Mouse (Mus musculus) cerebellum, adult 9-10 months (tissue): ENCODE measurements around the gene Ska2.

Source experiments
- DNase-seq: peaks from one replicate; pipeline ENCODE4 v3.0.0; 2022

The Ska2 gene

DNA sequence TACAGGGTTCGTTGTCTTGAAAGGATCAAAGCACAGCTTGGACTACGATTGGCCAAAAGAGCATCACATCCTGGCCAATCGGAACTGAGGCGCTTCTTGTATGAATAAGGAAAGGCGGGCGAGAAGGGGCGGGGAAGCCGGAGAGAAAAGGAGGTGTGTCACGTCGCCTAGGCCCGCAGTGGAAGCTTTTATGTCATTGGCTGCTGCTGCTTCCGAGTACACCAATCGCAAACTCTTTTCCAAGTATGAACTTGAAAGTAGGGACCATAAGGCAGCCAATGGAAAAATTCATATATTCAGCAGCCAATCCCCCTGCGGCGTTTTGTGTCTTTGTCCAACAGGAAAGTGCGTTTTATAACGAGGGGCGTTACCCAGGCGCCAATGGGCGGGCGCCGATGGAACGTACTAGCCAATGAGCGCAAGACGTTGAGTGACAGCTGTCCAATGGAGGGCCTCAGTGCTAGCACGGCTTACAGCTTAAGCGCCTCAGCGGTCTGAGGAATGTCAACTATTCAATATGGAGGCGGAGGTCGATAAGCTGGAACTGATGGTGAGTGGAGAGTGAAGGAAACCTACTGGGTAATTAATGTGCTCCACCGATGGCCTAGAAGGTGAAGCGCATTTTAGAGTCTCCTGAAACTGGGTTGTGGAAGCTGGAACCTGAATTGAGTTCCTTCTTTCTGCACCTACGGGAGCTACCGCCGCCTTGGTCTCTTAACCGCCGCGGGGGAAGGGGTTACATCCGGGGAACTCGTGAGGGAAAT is at the start of gene Ska2:
Gene Ska2 (plus strand): TSS at position 480 of the 764 bp plus-strand sequence.
- peak; percentile 100 for DNase-seq

DNA sequence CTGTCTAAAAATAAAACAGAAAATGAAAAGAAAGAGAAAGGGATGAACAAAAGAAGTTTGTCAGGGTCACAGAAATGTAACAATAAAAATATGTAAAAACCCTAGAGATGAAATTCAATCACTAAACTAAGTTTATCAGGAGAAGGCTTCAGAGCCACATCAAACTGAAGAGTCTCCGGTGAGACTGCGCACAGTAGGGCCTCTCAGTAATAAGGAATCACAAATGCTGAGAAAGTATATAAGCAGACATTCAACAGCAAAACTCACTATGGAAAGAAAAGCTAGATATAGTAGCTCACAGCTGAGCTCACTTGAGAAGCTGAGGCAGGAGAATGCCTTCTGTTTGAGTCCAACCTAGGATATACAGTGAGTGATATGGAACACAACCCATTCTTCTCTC is 48.6 kb upstream of the Ska2 start:
- DNase-seq, result no peak

DNA sequence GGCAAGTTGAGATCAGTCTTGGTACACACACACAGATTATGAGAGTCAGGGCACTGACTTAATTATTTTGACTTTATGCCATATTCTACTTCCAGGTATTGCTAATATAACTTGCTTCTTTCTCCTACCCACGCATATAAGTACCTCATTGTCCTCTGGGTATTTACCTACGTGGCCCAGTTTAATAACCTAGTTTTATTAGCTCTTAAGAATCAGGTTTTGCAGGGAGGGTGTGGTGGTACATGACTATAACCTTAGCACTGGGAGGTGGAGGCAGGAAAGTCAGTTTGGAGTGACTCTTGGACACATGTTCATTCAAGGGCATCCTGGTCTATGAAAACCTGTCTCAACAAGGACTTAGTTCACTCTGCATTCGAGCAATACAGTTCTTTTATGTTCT is 46.9 kb upstream of the Ska2 start:
- no peak for DNase-seq

DNA sequence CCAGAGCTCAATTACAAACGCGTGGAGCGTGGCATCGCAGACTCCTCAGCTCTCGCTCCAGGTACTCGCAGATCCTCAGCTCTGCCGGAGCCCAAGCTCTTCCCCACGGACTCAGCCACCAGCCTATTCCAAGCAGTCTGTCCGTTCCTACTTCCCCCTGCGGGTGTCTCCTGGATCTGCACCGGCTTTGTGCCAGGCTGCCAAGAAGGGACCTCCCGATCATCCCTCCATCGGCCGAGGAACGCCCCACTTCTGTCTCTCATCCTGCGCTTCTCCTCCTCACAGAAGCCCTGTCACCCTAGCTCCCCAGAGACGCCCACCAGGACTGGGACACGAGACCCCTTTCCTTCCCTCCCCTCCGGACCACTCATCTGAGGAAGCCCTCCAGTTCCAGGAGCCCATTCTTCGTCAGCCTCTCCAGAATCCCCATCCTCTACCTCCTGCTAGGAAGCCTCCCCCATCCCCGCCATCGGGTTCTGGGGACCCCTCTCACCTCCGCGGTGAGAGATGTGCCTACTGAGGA is 35.6 kb upstream of the Ska2 start:
- DNase-seq, result peak; percentile 81

DNA sequence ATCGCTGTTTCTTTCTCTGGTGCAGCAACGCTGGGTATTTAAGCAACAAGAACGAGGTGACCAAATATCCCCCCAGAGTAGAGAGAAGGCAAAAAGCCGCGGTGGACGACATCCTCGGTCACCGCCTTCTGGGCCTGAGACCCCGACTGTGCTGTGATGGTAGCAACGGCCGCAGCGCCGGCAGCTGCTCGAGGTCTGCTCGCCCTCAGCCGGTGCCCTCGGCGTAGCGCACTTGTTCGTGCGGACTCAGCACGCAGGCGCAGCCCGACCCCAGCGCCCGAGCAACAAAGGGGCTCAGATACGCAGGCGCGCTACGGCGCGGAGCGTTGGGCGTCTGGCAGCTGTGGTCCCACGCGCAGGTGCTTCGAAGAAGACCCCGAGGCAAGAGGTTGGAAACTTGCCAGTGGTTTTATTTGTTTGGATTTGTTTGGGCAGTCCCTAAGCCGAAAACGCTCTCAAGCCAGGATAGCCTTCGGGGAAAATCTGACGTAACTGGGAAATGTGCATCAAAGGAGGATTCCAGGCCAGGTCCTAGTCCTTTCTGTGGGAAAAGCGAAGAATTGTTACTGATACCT is 35.1 kb upstream of the Ska2 start, which contains the start of gene Gdpd1:
Gene Gdpd1 (minus strand): TSS at position 197 of the 575 bp plus-strand sequence.
- DNase-seq, result peak; percentile 89

DNA sequence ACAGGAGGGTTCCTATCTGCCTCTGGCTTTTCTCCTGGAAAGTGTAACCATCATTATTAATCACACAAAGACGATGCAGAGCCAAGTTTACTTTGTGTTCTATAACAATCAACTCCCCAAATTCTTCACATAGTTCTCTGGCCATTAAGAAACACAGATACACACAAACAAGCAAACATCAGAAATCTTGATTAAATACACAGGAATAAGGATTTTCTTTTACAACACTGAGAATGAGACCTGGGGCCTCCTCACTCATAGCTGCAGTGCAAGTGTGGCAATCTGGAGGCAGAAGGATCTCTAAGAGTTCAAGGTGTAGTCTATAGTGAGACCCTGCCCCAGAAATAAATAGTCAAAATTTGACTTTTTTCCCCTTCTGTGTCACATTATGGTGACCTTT is 25.3 kb upstream of the Ska2 start:
- no peak for DNase-seq

DNA sequence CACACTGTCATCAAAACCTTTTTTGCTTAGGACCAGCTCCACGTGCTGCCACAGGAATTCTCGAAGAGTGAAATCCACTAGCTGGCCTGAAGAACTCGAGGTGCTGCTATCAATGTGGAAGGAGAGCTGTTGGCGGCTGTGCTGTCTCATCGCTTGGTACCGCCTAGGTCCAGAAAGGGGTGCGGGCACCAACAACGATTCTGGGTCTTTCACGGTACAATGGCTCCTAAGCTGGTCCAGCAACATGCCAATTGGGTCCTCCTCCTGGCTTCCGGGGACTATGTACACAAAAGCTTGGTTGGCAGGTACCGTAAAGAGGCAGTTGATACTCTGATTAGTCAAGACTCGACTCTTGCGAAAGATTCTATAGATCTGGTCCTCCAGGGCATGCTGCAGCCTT is 23.6 kb upstream of the Ska2 start:
- DNase-seq, result no peak

DNA sequence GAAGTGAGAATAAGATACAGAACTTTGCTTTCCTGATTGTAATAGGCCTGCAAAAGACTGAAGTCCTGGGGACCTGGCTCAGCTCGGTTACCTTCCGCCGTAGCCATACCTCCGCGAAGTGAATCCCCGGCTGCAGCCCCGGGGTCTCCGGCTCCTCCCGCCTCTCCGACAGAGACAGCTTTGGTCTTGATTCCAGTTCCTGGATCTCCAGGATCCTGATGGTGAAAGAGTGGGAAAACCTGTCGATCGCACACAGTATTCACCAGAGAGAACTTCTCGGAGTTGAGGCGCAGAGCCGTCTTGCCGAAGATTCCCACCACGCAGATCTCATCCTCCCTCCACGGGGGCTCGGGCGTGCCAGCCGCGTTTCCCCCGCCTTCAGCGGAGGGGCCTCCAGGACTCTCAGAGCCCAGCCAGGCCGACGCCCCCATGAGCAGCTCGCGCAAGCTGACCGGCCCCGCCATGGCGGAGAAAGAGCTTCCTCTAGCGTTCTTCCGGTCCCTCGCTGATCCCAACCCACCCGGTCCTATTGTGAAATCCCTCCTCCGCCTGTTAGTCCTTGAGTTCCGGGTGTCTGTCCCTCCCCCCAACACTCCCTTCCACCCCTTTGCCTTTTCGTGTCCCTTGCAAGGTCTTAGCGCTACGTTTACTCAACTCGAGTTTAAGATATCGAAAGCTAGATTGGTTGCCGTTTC is 22.6 kb upstream of the Ska2 start, which contains the start of gene Smg8:
Gene Smg8 (minus strand): TSS at position 485 of the 695 bp plus-strand sequence.
- peak; percentile 81 for DNase-seq

DNA sequence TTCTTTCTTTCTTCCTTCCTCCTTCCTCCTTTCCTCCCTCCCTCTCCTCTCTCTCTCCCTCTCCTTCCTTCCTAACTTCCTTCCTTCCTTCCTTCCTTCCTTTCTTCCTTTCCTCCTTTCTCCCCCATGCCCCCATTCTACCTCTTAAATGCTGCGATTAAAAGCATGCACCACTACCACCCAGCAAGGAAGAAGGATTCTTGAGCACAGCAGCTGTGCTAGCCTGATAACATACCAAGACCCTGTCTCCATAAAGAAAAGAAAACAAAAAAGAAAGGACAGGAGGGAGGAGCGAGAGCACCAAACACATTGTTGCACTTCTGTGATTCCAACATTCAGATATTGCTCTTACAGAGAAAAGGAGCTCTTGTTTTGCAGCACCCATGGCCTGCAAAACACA is 21.9 kb upstream of the Ska2 start:
- DNase-seq, result no peak

DNA sequence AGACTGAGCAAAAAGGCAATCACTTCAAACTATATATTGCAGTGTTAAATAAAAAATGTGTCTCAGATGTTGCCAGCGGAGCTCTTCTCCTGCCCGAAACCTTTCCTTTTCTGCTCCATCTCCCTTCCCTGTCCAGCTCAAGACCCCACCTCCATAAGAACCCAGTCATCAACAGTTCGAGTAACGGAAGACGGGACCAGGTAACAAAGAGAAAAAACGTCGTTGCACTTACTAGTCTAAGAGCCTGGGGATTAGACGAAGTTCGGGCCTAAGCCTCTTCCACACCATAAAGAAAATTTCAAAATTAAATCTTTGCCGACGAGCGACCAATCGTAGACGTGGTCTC is 652 bp upstream of the Ska2 start, which contains the start of gene Prr11:
Gene Prr11 (minus strand): TSS at position 300 of the 346 bp plus-strand sequence.
- DNase-seq, result no peak

DNA sequence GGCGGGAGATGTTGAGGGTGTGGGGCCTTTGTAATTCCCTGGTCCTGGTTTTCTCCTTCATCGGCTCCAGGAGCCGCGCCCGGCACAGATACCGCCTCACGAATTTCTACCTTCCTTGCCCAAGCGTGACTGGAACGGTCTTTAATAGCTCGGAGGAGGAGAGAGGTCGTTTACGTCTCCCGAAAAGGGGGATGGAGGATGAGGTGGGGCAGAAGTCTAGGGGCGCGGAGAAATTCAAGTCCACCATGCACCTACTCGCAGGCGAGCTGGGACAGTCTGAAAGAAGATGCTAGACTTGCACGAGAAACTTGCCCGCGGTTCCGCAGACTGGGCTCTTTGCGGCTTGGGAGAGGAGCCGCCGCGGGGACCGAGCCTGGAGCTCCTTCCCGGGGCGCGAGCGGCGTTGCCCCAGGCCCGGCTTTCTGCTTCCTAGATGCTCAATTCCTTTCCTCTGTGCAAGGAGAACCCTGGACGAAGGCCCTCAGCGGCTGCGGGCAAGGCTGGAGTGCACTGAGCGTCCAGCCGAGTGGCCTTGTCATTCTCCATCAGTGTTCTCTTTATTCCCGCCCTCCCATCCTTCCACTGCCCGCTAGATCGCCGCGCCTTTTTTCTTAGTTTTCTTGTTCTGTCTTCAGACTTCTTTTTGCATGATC is 611 bp downstream of the Ska2 start:
- DNase-seq, result no peak

DNA sequence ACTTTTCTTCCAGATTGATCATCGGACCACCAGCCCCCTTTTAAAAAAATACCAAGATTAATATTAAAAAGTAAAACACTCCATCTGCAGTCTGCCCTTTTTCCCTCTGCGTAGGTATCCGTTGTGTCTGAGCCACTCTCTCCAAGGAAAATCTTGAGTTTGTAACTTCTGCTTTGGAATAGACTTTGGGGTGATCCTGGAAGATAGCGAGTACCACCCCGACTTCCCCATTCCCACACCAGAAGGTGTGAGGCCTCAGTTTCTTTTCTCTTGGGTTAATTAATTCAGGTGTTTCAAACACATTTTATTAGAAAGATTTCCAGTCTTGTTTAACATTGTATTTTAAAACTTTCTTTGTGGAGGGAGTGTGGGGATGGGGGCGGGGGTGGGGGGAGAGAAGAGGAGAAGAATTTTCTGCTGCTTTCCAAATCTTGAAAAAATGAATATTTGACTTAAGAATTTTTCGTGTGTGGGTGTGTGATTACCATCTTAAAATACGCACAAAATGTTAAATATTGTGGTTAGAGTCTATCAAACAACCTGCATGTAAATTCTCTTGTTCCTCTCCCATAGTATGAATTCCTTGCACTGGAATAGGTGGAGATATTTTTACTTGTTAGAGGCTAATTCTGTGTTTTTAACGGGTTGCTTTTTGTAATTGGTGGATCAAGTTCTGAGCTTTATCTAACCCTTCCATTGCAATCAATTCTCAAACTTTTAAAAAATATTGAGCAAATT is 1.3 kb downstream of the Ska2 start:
- no peak for DNase-seq

DNA sequence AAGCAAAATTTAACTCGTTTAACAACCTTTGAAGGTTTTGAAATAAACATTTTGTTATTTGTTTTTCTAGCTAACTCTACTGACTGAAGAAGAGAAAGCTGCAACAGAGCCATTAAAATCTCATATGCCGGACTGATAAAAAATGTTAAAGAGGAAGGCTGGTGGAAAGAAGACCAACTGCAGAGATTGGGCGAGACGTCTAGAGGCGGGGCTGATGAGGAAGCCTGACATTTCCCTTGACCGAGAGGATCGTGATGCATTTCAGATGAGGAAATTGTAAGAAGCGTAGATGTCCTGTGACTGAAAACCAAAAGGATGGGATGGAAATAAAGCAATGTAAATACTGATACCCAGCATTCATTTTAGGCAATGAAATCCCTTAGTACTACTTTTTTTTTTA is 12.8 kb downstream of the Ska2 start:
- no peak for DNase-seq

DNA sequence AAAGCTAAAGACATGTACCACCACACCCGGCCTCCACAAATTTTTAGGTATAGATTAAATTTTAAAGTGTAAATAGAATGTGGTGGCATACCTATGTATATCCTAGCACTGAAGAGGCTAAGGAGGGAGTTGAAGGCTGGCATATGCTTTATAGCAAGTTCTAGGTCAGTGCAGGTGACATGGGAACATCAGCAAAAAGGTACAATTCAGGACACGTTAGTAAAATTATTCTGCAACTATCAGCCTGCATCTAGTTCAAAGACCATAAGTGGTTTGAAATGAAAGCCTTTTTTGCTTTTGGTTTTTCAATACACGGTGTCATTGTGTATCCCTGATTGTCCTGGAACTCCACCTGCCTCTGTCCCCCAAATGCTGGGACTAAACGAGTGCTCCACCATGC is 16.5 kb downstream of the Ska2 start:
- no peak for DNase-seq

DNA sequence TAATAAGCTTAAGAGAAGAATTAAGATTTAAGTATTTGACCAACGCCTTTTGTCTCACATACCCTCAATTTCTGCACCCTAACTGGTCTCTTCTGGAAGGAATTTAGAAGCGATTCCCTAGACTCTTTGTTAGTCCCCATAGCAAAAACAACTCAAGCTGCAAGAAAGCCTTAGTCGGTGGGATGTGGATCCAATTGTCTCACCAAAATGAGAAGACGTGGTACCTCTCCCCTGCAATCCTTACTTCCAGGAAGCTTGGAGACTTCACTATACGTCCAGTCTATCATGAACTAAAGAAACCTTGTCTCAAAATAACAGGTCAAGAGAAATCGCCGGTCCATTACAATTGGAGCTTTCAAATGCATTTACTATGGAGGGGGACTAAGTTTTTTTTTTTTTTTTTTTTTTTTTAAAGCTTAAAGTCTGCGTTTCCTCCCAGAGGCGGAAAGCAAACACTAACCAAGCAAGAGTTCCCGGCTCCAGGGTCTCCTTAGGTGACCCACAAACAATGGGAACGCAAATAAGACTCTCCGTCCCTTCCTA is 17.3 kb downstream of the Ska2 start:
- peak; percentile 22 for DNase-seq

DNA sequence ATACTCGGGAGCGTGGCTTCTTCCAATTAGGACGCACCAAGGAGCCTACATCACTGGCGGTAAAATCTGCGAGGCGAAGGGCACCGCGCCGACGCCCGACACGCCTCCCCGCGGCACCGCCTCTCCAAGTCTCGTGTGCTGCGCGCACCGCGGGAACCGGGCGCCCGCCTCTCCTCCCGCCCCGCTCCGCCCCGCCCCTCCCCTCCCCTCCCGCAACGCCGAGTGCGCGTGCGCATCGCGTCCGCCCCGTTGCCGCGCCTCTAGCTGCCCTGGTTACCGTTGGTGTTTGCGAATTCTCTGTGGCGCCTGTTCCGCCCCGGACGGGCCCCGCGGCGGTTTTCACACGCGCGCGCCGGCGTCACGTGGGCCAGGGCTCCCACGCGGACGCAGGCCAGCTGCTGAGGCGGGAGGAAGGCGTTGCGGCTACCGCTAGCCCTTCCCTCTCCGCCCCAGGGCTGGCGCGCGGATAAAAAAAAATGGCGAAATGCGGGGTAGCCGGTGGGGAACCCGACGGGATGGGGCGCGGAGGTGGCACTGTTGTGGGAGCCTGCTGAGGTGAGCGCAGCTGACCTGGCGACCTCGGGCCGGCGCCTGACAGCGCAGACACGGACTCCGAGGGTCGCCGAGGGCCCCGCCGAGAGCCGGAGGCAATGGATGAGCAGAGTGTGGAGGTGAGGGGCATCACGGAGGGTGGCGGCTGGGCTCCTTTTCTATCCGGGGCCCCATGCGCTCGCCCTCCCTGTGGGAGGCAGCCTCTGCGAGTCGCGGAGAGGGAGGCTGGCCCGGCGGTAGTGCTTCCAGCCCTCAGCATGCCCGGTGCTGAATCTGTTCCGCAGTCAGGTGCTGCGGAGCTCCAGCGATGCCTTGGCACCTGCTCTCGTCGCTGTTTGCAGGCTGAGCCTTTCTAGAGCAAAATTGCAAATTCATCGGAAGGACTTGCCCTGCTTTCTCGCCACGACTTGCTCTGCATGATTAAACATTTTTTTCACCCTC is 18.1 kb downstream of the Ska2 start, which contains the start of gene Trim37:
Gene Trim37 (plus strand): TSS at position 254 of the 993 bp plus-strand sequence.
- DNase-seq, result peak; percentile 85

DNA sequence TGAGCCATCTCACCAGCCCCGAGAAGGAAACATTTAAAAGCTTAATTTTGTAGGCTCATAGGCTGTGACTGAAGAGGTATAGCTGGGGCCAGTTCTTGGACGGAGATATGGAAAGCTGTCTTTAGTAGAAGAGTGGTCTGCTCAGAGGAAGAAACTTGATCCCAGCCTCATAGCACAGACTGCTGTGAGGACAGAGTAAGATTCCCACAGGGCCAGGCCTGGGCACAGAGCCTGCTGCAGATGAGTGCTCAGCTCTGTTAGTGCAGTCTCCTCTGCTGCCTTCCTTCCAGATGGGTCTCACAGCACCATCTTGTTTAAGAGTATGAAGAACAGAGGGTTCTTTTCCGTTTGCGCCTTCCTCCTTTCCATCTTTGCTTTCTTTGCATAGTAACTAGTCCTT is 27.2 kb downstream of the Ska2 start:
- no peak for DNase-seq

DNA sequence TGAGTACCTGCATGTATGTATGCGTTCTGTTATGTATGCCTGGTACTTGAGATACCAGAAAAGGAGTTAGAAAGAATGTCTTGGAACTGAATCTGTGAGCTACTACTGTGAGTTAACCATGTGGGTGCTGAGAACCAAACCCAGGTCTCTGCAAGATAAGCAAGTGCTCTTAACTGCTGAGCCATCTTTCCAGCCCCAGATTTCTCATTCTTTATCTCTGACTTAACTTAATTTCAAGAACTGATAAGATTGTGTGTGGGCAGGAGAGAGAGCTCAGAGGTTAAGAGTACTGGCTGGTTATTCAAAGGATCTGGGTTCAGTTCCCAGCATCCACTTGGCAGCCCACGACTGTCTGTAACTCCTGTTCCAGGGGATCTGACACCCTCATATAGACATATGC is 49.0 kb downstream of the Ska2 start:
- DNase-seq, result no peak

DNA sequence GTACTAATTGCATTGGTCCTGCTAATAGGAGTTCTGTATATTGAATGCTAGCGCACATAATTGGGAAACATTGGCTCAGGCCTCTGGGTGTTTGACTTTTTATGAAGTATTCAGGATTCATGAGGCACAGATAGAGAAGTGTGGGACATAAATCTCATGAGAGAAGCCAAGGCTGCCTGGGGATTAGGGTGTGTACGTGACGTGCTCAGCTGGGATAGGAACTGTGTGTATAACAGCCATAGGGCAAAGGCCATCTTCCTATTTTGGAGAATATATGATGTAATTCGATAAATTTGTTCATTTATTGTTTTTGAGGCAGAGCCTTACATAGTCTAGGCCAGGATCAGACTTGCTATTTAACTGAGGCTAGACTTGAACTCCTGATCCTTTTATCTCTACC is 53.7 kb downstream of the Ska2 start:
- DNase-seq, result no peak

DNA sequence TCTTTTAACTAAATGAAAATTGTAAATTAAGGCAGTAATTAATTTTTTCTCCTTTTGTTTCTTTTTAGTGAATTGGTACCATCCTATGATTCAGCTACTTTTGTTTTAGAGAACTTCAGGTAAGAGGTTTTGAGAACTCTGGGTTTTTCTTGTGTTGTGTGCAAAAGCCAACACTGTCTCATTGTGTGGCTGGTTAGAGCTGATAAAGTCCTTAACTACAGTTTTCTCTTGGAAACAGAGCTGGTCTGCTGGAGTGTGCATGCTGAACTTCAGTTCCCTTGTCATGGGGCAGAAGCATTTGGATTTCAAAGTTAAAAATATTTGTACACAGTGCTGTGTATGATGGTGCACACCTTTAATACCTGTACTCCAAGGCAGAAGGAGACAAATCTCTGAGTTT is 54.7 kb downstream of the Ska2 start:
- DNase-seq, result no peak

DNA sequence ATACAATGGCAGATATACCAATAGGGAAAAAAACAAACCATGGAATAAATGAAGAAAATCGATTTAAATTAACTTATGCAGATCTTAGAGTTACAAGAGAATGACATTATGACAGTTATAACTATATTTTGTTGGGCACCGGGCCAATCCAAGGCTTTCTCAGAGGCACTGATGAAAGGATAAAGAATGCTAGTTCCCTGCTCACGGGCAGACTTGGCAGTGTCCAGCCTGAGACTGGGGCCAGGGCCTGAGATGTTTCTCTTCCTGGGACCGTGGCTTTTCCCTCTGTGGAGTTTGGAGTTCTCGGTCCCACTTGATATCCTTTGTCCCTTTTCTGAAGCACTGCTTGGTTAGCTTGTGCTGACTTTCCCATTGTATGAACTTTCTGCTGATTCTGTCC is 64.6 kb downstream of the Ska2 start:
- no peak for DNase-seq
